Mouse (Mus musculus): ENCODE results near the gene Rab43.

DNA sequence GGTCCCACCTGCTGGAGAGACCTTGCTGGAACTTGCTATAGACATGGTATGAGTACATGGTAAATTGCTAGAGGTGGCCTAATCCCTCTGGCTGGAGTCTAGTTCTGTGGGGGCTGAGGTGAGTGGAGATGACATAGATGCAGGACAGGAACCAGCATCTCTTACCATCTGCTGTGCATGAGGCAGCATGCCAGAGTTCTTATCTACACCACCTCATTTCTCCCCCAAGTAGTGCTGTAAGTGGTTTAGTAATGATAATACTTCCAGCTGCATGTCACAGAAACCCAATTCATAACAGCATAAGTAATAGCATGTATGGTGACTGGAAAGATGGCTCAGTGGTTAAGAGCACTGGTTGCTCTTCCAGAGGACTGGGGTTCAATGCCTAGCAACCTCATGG is 71.5 kb downstream of the Rab43 start:
- no peak for TF ChIP-seq CTCF (IDR thresholded peaks at IDR 0.05)
- TF ChIP-seq EP300 (IDR thresholded peaks at IDR 0.05; ENCODE audit: insufficient read depth, low read depth, low read length) = no peak
- TF ChIP-seq POLR2A (IDR thresholded peaks at IDR 0.05; ENCODE audit: insufficient read depth, low read depth, low read length) = no peak

Data from heart, adult 2 months (tissue).